8 mouse cellular contexts compared by ENCODE assay signal in the genomic region with DNA sequence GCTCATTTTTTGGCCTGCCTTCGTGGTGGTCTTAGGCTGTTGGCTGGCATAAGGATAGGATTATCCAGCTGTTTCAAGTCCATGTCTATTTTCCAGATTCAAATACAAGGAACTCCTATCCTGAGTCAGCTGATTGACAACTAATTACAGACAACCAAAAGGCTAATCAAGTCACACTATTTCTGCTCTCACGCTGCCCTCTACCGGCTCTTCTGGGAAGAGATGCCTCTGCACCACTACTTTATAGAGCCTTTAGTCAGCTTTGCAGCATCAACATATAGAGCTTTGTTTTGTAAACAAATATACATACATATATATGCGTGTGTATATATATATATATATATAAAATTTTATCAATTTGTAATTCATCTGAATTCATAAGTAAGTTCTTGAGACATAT.
A peak's percentile ranks its signal among the peaks of the same experiment; 100 is the strongest.
DNase-seq lines count a peak whose midpoint lies in the region; ATAC-seq and TF ChIP-seq lines count a peak whose summit lies in the region.

No protein-coding gene starts in this region.

- TF ChIP-seq CTCF in heart, postnatal 0 days (IDR thresholded peaks at IDR 0.05; ENCODE audit: low read depth), result peak; percentile 54

- H3K27me3 ChIP-seq in heart, postnatal 0 days (ENCODE audit: control insufficient read depth, insufficient read depth, low read length), result no peaks in the 10 kb centered on the region

- no peak for ATAC-seq in heart, postnatal 0 days (ENCODE audit: insufficient read depth, low read depth)

- DNase-seq in heart, postnatal 0 days (ENCODE audit: low spot score), result no peak
- DNase-seq in heart, adult 8-10 months (ENCODE audit: low spot score), result no peak
- peak; percentile 16 to 32 for DNase-seq in urinary bladder, adult 18-20 months (ENCODE audit: low spot score in 2 of 2)
- DNase-seq in urinary bladder, postnatal 10 days (ENCODE audit: low spot score), result no peak
- peak; percentile 59 for DNase-seq in embryo, embryonic 10.5 days (ENCODE audit: low spot score)
- DNase-seq in kidney, postnatal 14 days, result peak; percentile 28
- DNase-seq in spleen, adult 18-20 months, result peak; percentile 14 to 50
- DNase-seq in ovary, postnatal 36 days (ENCODE audit: low spot score), result no peak

- no peak overlapping the region for H3K27ac ChIP-seq in heart, postnatal 0 days (ENCODE audit: low read depth)

- 31% methylated on average over 4 of the region's 4 CpGs for WGBS in heart, postnatal 0 days

- no peak for TF ChIP-seq EP300 in heart, postnatal 0 days (IDR thresholded peaks at IDR 0.05; ENCODE audit: low read depth)

- peaks cover 14% of the 10 kb centered on the region; the same call in 1 of the 2 replicates for H3K36me3 ChIP-seq in heart, postnatal 0 days (replicated peaks; ENCODE audit: control insufficient read depth, insufficient read depth, low read length)

- H3K9me3 ChIP-seq in heart, postnatal 0 days (replicated peaks; ENCODE audit: control insufficient read depth, low read length), result no peaks in the 10 kb centered on the region

- no peak overlapping the region for H3K4me3 ChIP-seq in heart, postnatal 0 days (ENCODE audit: low read depth, low read length)

- H3K4me1 ChIP-seq in heart, postnatal 0 days (ENCODE audit: control insufficient read depth, insufficient read depth), result no peaks in the 10 kb centered on the region

- H3K9ac ChIP-seq in heart, postnatal 0 days (replicated peaks; ENCODE audit: low read depth, low read length), result no peak overlapping the region

- H3K4me2 ChIP-seq in heart, postnatal 0 days (ENCODE audit: low read depth, low read length), result no peak overlapping the region

Comparison
In these comparisons a context has a peak if more than half of its experiments do, and no peak if none do; other contexts are left out.
1. DNase-seq: peak in urinary bladder, adult 18-20 months (2 of 2), embryo, embryonic 10.5 days (single experiment), kidney, postnatal 14 days (single experiment) and spleen, adult 18-20 months (2 of 2); none in heart, postnatal 0 days (single experiment), heart, adult 8-10 months (single experiment), urinary bladder, postnatal 10 days (single experiment) and ovary, postnatal 36 days (single experiment).